Mouse (Mus musculus) bone marrow macrophage, adult 2 months (primary cell): ENCODE measurements around the gene Prom2. TPM values are rescaled to one million over a fixed set of nuclear protein-coding genes. Genes with fewer than 3 reads are reported as not detected.

Source experiments
- H3K27ac ChIP-seq: 2 replicates; pipeline ENCODE4 v1.5.1; 2012; ENCODE audit warnings: low read depth, low read length; ENCODE audit not compliant: insufficient read depth
- H3K4me1 ChIP-seq: 2 replicates; pipeline ENCODE4 v1.6.1; 2012; ENCODE audit warnings: low read length; ENCODE audit not compliant: control insufficient read depth, insufficient read depth
- H3K4me3 ChIP-seq: 2 replicates; pipeline ENCODE4 v1.5.1; 2012; ENCODE audit warnings: mild to moderate bottlenecking, low read length, moderate library complexity; ENCODE audit not compliant: insufficient read depth
- CTCF ChIP-seq: IDR thresholded peaks from 2 replicates; pipeline ENCODE4 v1.5.1; 2012; ENCODE audit warnings: low read depth, mild to moderate bottlenecking, low read length, moderate library complexity
- POLR2A ChIP-seq: IDR thresholded peaks from 2 replicates; pipeline ENCODE4 v1.6.1; 2012; ENCODE audit warnings: mild to moderate bottlenecking, low read depth, low read length, borderline replicate concordance
- polyA plus RNA-seq: library from polyadenylated mRNA; stranded (reverse); fragments of >200 nt; gene quantifications from 2 replicates; pipeline ENCODE4 v1.2.4, GENCODE M21; 2012; ENCODE audit not compliant: missing spikeins, insufficient read depth, insufficient read length

The Prom2 gene
- polyA plus RNA-seq, 1 experiment, result not detected

- Histone ChIP-seq H3K4me3 (no peak overlapping the region), H3K27ac (no peak overlapping the region)
- TF ChIP-seq CTCF, result no peak
- no peak for TF ChIP-seq POLR2A
Measured at GRCm38 (mm10) chr2:127550446-127550845, 9.2 kb upstream of the Prom2 start.

GRCm38 (mm10) chr2:127549711-127550110 lies 8.4 kb upstream of the Prom2 start:
- Histone ChIP-seq H3K4me3 (no peak overlapping the region), H3K4me1 (no peaks in the 10 kb centered on the region), H3K27ac (no peak overlapping the region)
- no peak for TF ChIP-seq CTCF
- TF ChIP-seq POLR2A, result no peak

More at GRCm38 (mm10) chr2:127550446-127550845, 9.2 kb upstream of the Prom2 start:
- no peaks in the 10 kb centered on the region for H3K4me1 ChIP-seq

GRCm38 (mm10) chr2:127548342-127549074 lies 7.2 kb upstream of the Prom2 start:
- H3K27ac ChIP-seq, result no peak overlapping the region
- no peak overlapping the region for H3K4me3 ChIP-seq
- H3K4me1 ChIP-seq, result no peaks in the 10 kb centered on the region
- TF ChIP-seq CTCF, result no peak
- no peak for TF ChIP-seq POLR2A

- Histone ChIP-seq H3K27ac (no peak overlapping the region), H3K4me1 (no peaks in the 10 kb centered on the region), H3K4me3 (no peak overlapping the region)
- no peak for TF ChIP-seq CTCF
- TF ChIP-seq POLR2A, result no peak
Measured at GRCm38 (mm10) chr2:127541697-127542096, 430 bp upstream of the Prom2 start.

DNA sequence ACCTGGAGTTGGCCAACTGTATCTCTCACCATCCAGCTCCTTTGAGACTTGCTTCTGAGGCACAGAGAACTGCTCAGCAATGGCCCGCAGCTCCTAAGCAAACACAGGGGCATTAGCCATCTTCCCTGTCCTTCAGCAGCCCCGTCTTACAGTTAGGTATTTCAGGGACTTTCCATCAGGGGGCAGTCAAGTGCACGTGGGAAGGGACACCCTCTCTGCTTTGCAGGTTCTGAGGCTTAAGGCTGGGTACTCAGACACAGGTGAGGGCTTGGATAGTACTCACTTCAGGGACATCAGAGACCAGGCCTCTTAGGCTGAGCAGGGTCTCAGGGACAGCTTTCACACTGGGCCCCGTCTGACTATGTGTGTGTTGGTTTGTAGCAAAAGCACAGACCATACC lies 1.8 kb downstream of the Prom2 start:
- H3K4me1 ChIP-seq, result no peaks in the 10 kb centered on the region
- H3K27ac ChIP-seq, result no peak overlapping the region
- H3K4me3 ChIP-seq, result no peak overlapping the region
- no peak for TF ChIP-seq POLR2A
- peak; percentile 10; the same call in 1 of the 2 replicates for TF ChIP-seq CTCF

DNA sequence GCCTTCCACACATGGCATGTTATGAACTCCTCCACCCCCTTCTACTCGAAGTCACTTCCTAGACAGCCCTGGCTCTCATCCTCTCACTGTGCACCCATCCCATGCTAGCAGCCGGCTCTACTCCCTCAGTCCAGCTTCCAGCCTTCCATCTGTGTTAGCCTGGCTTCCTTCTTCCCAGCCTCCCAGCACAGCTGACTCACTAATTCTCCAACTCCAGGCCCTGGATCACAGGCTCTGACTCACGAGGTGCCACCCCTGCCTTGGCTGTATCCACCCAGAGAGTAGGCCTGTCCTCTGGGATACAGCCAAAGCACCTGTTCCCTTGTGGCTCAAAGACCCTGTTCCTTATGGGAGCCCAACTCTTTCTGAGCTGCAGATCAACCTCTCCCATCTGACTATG lies 3.7 kb downstream of the Prom2 start:
- TF ChIP-seq CTCF (no peak), POLR2A (no peak)
- Histone ChIP-seq H3K27ac (no peak overlapping the region), H3K4me3 (no peak overlapping the region), H3K4me1 (no peaks in the 10 kb centered on the region)

GRCm38 (mm10) chr2:127535363-127535762 lies 5.9 kb downstream of the Prom2 start:
- no peak overlapping the region for H3K4me3 ChIP-seq
- H3K4me1 ChIP-seq, result no peaks in the 10 kb centered on the region
- H3K27ac ChIP-seq, result no peak overlapping the region
- TF ChIP-seq POLR2A, result no peak
- TF ChIP-seq CTCF, result no peak

DNA sequence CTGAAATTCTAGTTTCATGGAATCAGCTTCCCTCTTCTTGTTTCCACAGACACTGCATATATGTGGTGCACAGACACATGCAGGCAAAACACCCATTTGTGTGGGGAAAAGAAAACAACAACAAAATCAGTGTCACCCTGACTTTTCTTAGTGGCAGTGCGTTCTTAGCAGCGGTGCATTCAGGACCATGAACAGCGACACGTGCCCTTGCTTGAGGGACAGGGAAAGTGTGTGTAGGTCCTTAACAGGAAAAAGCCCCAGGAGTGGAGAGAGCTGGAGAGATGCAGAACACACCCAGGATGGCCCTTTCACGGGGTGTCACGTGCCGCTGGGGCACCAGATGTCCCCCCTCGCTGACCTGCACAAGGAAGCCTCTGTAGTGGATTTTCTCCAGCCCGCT lies 8.9 kb downstream of the Prom2 start:
- no peak overlapping the region for H3K27ac ChIP-seq
- no peak for TF ChIP-seq POLR2A
- no peak for TF ChIP-seq CTCF
- H3K4me3 ChIP-seq, result no peak overlapping the region
- H3K4me1 ChIP-seq, result no peaks in the 10 kb centered on the region

DNA sequence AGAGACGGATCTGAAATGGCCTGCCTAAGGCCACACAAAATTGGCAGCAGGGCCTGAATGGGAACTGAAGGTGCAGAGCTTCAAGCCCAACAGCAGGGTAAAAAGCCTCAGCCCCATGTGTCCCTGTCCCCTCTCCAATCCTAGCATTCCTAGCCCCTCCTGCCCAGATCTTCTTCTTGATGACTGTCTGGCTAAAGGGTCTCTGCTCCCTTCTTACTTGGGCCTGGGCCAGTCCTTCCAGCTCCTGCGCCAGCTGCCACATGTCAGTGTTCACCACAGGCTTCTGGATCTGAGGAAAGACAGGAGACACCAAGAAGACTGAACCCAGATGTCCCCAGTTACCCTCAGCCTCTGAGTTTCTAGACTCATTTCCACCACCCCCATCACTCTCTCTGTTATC lies 9.7 kb downstream of the Prom2 start:
- Histone ChIP-seq H3K4me1 (no peaks in the 10 kb centered on the region), H3K27ac (no peak overlapping the region), H3K4me3 (no peak overlapping the region)
- TF ChIP-seq CTCF (no peak), POLR2A (no peak)

DNA sequence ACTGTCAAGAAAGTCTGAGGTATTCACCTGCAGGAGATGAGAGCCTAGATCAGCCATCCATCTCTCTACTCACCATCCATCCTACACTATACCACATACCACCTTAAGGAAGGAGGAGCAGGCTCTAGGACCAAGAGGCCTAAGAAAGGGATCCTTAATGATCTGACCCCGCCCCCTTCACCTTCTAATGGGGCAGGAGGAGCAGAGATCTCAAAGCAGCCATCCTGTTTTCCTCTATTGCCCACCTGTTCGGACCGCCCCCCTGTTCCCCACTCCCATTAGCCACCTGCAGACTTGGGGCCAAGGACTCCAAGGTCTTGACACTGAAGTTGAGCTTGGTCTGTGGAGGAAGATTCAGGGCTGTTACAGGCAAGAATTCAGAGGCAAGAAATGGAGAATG lies 10.8 kb downstream of the Prom2 start:
- H3K4me1 ChIP-seq, result peaks cover 2% of the 10 kb centered on the region
- H3K27ac ChIP-seq, result no peak overlapping the region
- no peak overlapping the region for H3K4me3 ChIP-seq
- no peak for TF ChIP-seq CTCF
- TF ChIP-seq POLR2A, result no peak
